Mouse (Mus musculus) left cerebral cortex, postnatal 10 days (tissue): ENCODE data around the gene Eef2k. TPM values are rescaled to one million over a fixed set of nuclear protein-coding genes. Genes with fewer than 3 reads are reported as not detected.

ENCODE experiments used
- total RNA-seq, 2 experiments: library from RNA; stranded (reverse); gene quantifications; 2 replicates each; pipeline ENCODE4 v1.2.3; 2021

Gene Eef2k
- total RNA-seq, 2 experiments from 2014 or later: 45.1 to 46.0 TPM

Other genes starting within 250 kb of the Eef2k start
- gene Uqcrc2, start 207.7 kb upstream of the Eef2k start, total RNA-seq: 100 to 1,000 TPM; 234 to 247 TPM
- not detected for gene Pdzd9, start 172.5 kb upstream of the Eef2k start, total RNA-seq
- gene Mosmo, start 165.2 kb upstream of the Eef2k start, total RNA-seq: 10 to 100 TPM; 56.3 to 66.2 TPM
- gene Vwa3a, start 103.5 kb upstream of the Eef2k start, total RNA-seq: 10 to 100 TPM; 14.8 to 17.6 TPM
- under 1 TPM in 1 of 2 experiments, not detected in 1; 0.28 TPM for gene Gm5737, start 30.5 kb upstream of the Eef2k start, total RNA-seq
- 10 to 100 TPM; 34.5 to 34.6 TPM for gene Polr3e, start 74.9 kb downstream of the Eef2k start, total RNA-seq
- gene Cdr2, start 139.5 kb downstream of the Eef2k start, total RNA-seq: 1 to 10 TPM; 4.8 to 5.5 TPM
- under 1 TPM in 1 of 2 experiments, not detected in 1; 0.21 TPM for gene Mfsd13b, start 139.7 kb downstream of the Eef2k start, total RNA-seq
- 10 to 100 TPM; 85.4 to 96.1 TPM for gene Mettl9, start 191.6 kb downstream of the Eef2k start, total RNA-seq
- under 1 TPM in 1 of 2 experiments, not detected in 1; 0.16 TPM for gene Igsf6, start 231.7 kb downstream of the Eef2k start, total RNA-seq
- under 1 TPM; 0.36 to 0.41 TPM for gene Otoa, start 238.8 kb downstream of the Eef2k start, total RNA-seq